Comparison of ENCODE assay signal across 9 mouse cellular contexts in the genomic region with DNA sequence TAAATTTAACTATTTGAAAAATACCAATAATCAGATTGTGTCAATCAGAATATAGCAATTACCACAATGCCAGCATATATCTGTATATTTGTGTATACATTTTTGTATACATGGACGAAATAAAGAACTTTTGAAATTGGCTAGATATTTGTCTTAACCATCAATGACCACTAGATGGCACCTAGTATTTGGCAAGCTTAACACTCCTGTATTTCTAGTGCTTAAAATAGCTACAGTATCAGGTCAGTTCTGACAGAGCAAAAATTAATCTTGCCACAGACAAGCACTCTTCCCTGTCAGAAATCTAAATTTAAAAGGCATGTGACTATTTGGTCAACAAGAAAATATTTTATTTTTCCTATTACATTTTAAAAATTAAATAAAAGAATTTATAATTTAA.
DNase-seq lines count a peak whose midpoint lies in the region; ATAC-seq and TF ChIP-seq lines count a peak whose summit lies in the region.
"Had no signal": no experiment of that assay in that cellular context is flagged by ENCODE, and none has a peak within 500 bp of the region (broad histone marks: within the 10 kb centered on the region; RNA-seq: fewer than 3 reads in every experiment).

No protein-coding gene starts in this region.

- no peaks in the 10 kb centered on the region for H3K27me3 ChIP-seq in heart, embryonic 11.5 days (ENCODE audit: control insufficient read depth, insufficient read depth, low read length)
- H3K27me3 ChIP-seq in neural tube, embryonic 14.5 days (ENCODE audit: control insufficient read depth, insufficient read depth, low read length) = no peaks in the 10 kb centered on the region
- H3K27me3 ChIP-seq in neural tube, embryonic 15.5 days (replicated peaks) = no peaks in the 10 kb centered on the region
- no peaks in the 10 kb centered on the region for H3K27me3 ChIP-seq in hindbrain, postnatal 0 days (ENCODE audit: insufficient read depth, low read length)

- no peak overlapping the region for H3K9ac ChIP-seq in heart, embryonic 11.5 days (ENCODE audit: low read depth, low read length)
- H3K9ac ChIP-seq in neural tube, embryonic 14.5 days (replicated peaks; ENCODE audit: low read depth, low read length) = no peak overlapping the region
- no peak overlapping the region for H3K9ac ChIP-seq in neural tube, embryonic 15.5 days (replicated peaks)
- no peak overlapping the region for H3K9ac ChIP-seq in hindbrain, postnatal 0 days (replicated peaks; ENCODE audit: low read length)

- DNase-seq in heart, adult 8-10 months (ENCODE audit: low spot score) = peak; percentile 21
- peak; percentile 73 for DNase-seq in hindbrain, postnatal 0 days (ENCODE audit: low spot score)
- DNase-seq in spleen, postnatal 10 days (ENCODE audit: low spot score in 2 of 2) = no peak
- DNase-seq in frontal cortex, postnatal 10 days (ENCODE audit: low spot score in 2 of 2) = no peak
- DNase-seq in adrenal gland, postnatal 14 days = no peak
- DNase-seq: adrenal gland, postnatal 10 days had no signal

- TF ChIP-seq CTCF in hindbrain, postnatal 0 days (IDR thresholded peaks at IDR 0.05; ENCODE audit: low read depth) = peak; percentile 74

- no peak overlapping the region for H3K4me2 ChIP-seq in heart, embryonic 11.5 days
- H3K4me2 ChIP-seq in neural tube, embryonic 14.5 days (ENCODE audit: low read depth, low read length) = no peak overlapping the region
- H3K4me2 ChIP-seq in neural tube, embryonic 15.5 days = no peak overlapping the region
- no peak overlapping the region for H3K4me2 ChIP-seq in hindbrain, postnatal 0 days (ENCODE audit: low read depth, low read length)

- WGBS in heart, embryonic 11.5 days (ENCODE audit: insufficient replicate concordance) = 38% methylated on average over 1 of the region's 1 CpGs
- WGBS in neural tube, embryonic 14.5 days = 33% methylated on average over 1 of the region's 1 CpGs
- WGBS in neural tube, embryonic 15.5 days = 37% methylated on average over 1 of the region's 1 CpGs
- WGBS in hindbrain, postnatal 0 days = 36% methylated on average over 1 of the region's 1 CpGs

- H3K4me3 ChIP-seq in heart, embryonic 11.5 days (ENCODE audit: low read depth, low read length) = no peak overlapping the region
- no peak overlapping the region for H3K4me3 ChIP-seq in neural tube, embryonic 14.5 days (ENCODE audit: low read depth, low read length)
- H3K4me3 ChIP-seq in neural tube, embryonic 15.5 days (replicated peaks) = no peak overlapping the region
- H3K4me3 ChIP-seq in hindbrain, postnatal 0 days (ENCODE audit: low read length) = no peak overlapping the region

- H3K4me1 ChIP-seq in heart, embryonic 11.5 days (ENCODE audit: control insufficient read depth, insufficient read depth, low read length) = no peaks in the 10 kb centered on the region
- H3K4me1 ChIP-seq in neural tube, embryonic 14.5 days (ENCODE audit: control insufficient read depth, insufficient read depth, low read length) = no peaks in the 10 kb centered on the region
- H3K4me1 ChIP-seq in neural tube, embryonic 15.5 days = no peaks in the 10 kb centered on the region
- H3K4me1 ChIP-seq in hindbrain, postnatal 0 days (ENCODE audit: insufficient read depth, low read length) = no peaks in the 10 kb centered on the region

- H3K36me3 ChIP-seq in heart, embryonic 11.5 days (ENCODE audit: control insufficient read depth, insufficient read depth, low read length) = no peaks in the 10 kb centered on the region
- no peaks in the 10 kb centered on the region for H3K36me3 ChIP-seq in neural tube, embryonic 14.5 days (ENCODE audit: control insufficient read depth, insufficient read depth, low read length)
- H3K36me3 ChIP-seq in neural tube, embryonic 15.5 days = no peaks in the 10 kb centered on the region
- no peaks in the 10 kb centered on the region for H3K36me3 ChIP-seq in hindbrain, postnatal 0 days (ENCODE audit: insufficient read depth, low read length)

- H3K27ac ChIP-seq in heart, embryonic 11.5 days (ENCODE audit: low read depth, low read length) = no peak overlapping the region
- no peak overlapping the region for H3K27ac ChIP-seq in neural tube, embryonic 14.5 days (ENCODE audit: low read depth, low read length)
- H3K27ac ChIP-seq in neural tube, embryonic 15.5 days (replicated peaks) = no peak overlapping the region
- no peak overlapping the region for H3K27ac ChIP-seq in hindbrain, postnatal 0 days

- no peaks in the 10 kb centered on the region for H3K9me3 ChIP-seq in heart, embryonic 11.5 days (replicated peaks; ENCODE audit: control insufficient read depth, low read length)
- H3K9me3 ChIP-seq in neural tube, embryonic 14.5 days (ENCODE audit: control insufficient read depth, low read length) = no peaks in the 10 kb centered on the region
- H3K9me3 ChIP-seq in neural tube, embryonic 15.5 days (replicated peaks) = no peaks in the 10 kb centered on the region
- H3K9me3 ChIP-seq in hindbrain, postnatal 0 days (ENCODE audit: low read length) = no peaks in the 10 kb centered on the region

- no peak for ATAC-seq in heart, embryonic 11.5 days (replicated peaks; ENCODE audit: insufficient number of reproducible peaks, low FRiP score, low TSS enrichment)
- ATAC-seq in neural tube, embryonic 14.5 days (ENCODE audit: low read depth) = peak; percentile 51; the same call in 1 of the 2 replicates
- ATAC-seq in neural tube, embryonic 15.5 days (ENCODE audit: low FRiP score) = no peak
- ATAC-seq in hindbrain, postnatal 0 days = 0 out of 2 replicates have a peak, but pooled peaks have one; percentile 68

Comparison
In these comparisons a context has a peak if more than half of its experiments do, and no peak if none do; other contexts are left out.
1. ATAC-seq: peak in neural tube, embryonic 14.5 days (single experiment) and hindbrain, postnatal 0 days (single experiment); none in heart, embryonic 11.5 days (single experiment) and neural tube, embryonic 15.5 days (single experiment).
2. DNase-seq: peak in heart, adult 8-10 months (single experiment) and hindbrain, postnatal 0 days (single experiment); none in spleen, postnatal 10 days (0 of 2), frontal cortex, postnatal 10 days (0 of 2) and adrenal gland, postnatal 14 days (single experiment).